Mouse (Mus musculus) central nervous system, embryonic 14 days (tissue): ENCODE data around the gene Tfcp2l1. TPM values are rescaled to one million over a fixed set of nuclear protein-coding genes. Genes with fewer than 3 reads are reported as not detected.

ENCODE experiments used
- polyA plus RNA-seq: library from polyadenylated mRNA; depleted of rRNA; stranded (reverse); fragments of >200 nt; gene quantifications from 2 replicates; pipeline ENCODE4 v1.2.3, GENCODE M21; 2012; rRNA removed

The Tfcp2l1 gene
- 0.43 and 0.60 TPM in 2 replicates for polyA plus RNA-seq

GRCm38 (mm10) chr1:118627781-118628464, at the start of gene Tfcp2l1:
Tfcp2l1 (plus strand) TSS chr1:118627945.

Other genes starting within 250 kb of the Tfcp2l1 start
- 104 and 110 TPM in 2 replicates for gene Clasp1, start 238.9 kb upstream of the Tfcp2l1 start, polyA plus RNA-seq